Mouse (Mus musculus) ovary, postnatal 14 days (tissue): ENCODE results near the gene Borcs6.
A peak's percentile ranks its signal among the peaks of the same experiment; 100 is the strongest.

Experiments used
- DNase-seq: peaks from one replicate; pipeline ENCODE4 v3.0.0; 2022; ENCODE audit warnings: low spot score

The Borcs6 gene

GRCm38 (mm10) chr11:69070590-69071222, 11.2 kb downstream of the Borcs6 start, which contains the start of gene Tmem107:
Gene Tmem107, plus strand, starts transcription at chr11:69070806.
- DNase-seq: peak; percentile 91

- no peak for DNase-seq
Measured at GRCm38 (mm10) chr11:69071262-69071661, 11.7 kb downstream of the Borcs6 start.

GRCm38 (mm10) chr11:69072234-69072633, 12.7 kb downstream of the Borcs6 start:
- DNase-seq: no peak

GRCm38 (mm10) chr11:69072666-69073064, 13.1 kb downstream of the Borcs6 start:
- DNase-seq: no peak

- DNase-seq: peak; percentile 75
Measured at GRCm38 (mm10) chr11:69073065-69073888, 13.8 kb downstream of the Borcs6 start.

- DNase-seq: no peak
Measured at GRCm38 (mm10) chr11:69073951-69074775, 14.6 kb downstream of the Borcs6 start.

- no peak for DNase-seq
Measured at GRCm38 (mm10) chr11:69074776-69075069, 15.2 kb downstream of the Borcs6 start.

GRCm38 (mm10) chr11:69075764-69076479, 16.4 kb downstream of the Borcs6 start:
- no peak for DNase-seq

GRCm38 (mm10) chr11:69076572-69076971, 17.1 kb downstream of the Borcs6 start:
- DNase-seq: no peak

GRCm38 (mm10) chr11:69077316-69077715, 17.8 kb downstream of the Borcs6 start:
- no peak for DNase-seq

GRCm38 (mm10) chr11:69078041-69078440, 18.5 kb downstream of the Borcs6 start:
- DNase-seq: no peak

- no peak for DNase-seq
Measured at GRCm38 (mm10) chr11:69078805-69079438, 19.4 kb downstream of the Borcs6 start.

GRCm38 (mm10) chr11:69080102-69080854, 20.8 kb downstream of the Borcs6 start:
- no peak for DNase-seq

GRCm38 (mm10) chr11:69080855-69081222, 21.3 kb downstream of the Borcs6 start:
- no peak for DNase-seq

- no peak for DNase-seq
Measured at GRCm38 (mm10) chr11:69081613-69082012, 22.1 kb downstream of the Borcs6 start.

GRCm38 (mm10) chr11:69085608-69086007, 26.1 kb downstream of the Borcs6 start:
- no peak for DNase-seq

- DNase-seq: no peak
Measured at GRCm38 (mm10) chr11:69086390-69086789, 26.9 kb downstream of the Borcs6 start.

GRCm38 (mm10) chr11:69087082-69087481, 27.6 kb downstream of the Borcs6 start:
- peak; percentile 45 for DNase-seq

- DNase-seq: no peak
Measured at GRCm38 (mm10) chr11:69087597-69087996, 28.1 kb downstream of the Borcs6 start.

GRCm38 (mm10) chr11:69088103-69088855, 28.8 kb downstream of the Borcs6 start, which contains the start of gene Vamp2:
Gene Vamp2, plus strand, starts transcription at chr11:69088490.
- DNase-seq: peak; percentile 86
